Mouse (Mus musculus) C2C12 (cell line): ENCODE results near the gene Anpep. TPM values are rescaled to one million over a fixed set of nuclear protein-coding genes. Genes with fewer than 3 reads are reported as not detected.

Experiments used
- H3K27me3 ChIP-seq: one replicate; pipeline ENCODE4 v1.6.1; 2011; ENCODE audit not compliant: control insufficient read depth, insufficient read depth, insufficient read length
- H3K36me3 ChIP-seq: one replicate; pipeline ENCODE4 v1.6.1; 2011; ENCODE audit not compliant: control insufficient read depth, insufficient read depth
- H3K4me3 ChIP-seq: one replicate; pipeline ENCODE4 v1.5.1; 2011; ENCODE audit warnings: mild to moderate bottlenecking, control low read depth; ENCODE audit not compliant: poor library complexity, insufficient read depth, severe bottlenecking
- H3K79me2 ChIP-seq: one replicate; pipeline ENCODE4 v1.6.1; 2011; ENCODE audit not compliant: control insufficient read depth, insufficient read depth
- H3K79me3 ChIP-seq: one replicate; pipeline ENCODE4 v1.6.1; 2011; ENCODE audit warnings: low read depth, control low read depth
- H3ac ChIP-seq: one replicate; pipeline ENCODE3; 2011; ENCODE audit warnings: low read depth; ENCODE audit not compliant: control insufficient read depth, insufficient read length
- CEBPB ChIP-seq: IDR thresholded peaks from one replicate; pipeline ENCODE4 v1.6.1; 2011; ENCODE audit warnings: low read depth, mild to moderate bottlenecking, control low read depth, moderate library complexity
- CTCF ChIP-seq: IDR thresholded peaks from one replicate; pipeline ENCODE4 v1.5.1; 2011; ENCODE audit not compliant: control insufficient read depth, insufficient read depth, insufficient read length
- FOSL1 ChIP-seq: IDR thresholded peaks from one replicate; pipeline ENCODE4 v1.8.0; 2011; ENCODE audit warnings: mild to moderate bottlenecking, low read length; ENCODE audit not compliant: poor library complexity, insufficient read depth, severe bottlenecking
- MAX ChIP-seq: IDR thresholded peaks from one replicate; pipeline ENCODE4 v1.6.1; 2011; ENCODE audit warnings: mild to moderate bottlenecking, control low read depth
- MYOD1 ChIP-seq: IDR thresholded peaks from one replicate; pipeline ENCODE4 v1.6.1; 2011; ENCODE audit warnings: low read depth; ENCODE audit not compliant: control insufficient read depth, insufficient read length
- MYOG ChIP-seq: IDR thresholded peaks from one replicate; pipeline ENCODE4 v1.6.1; 2011; ENCODE audit not compliant: control insufficient read depth, insufficient read length; ENCODE audit errors: extremely low read depth
- USF1 ChIP-seq: IDR thresholded peaks from one replicate; pipeline ENCODE4 v1.6.1; 2011; ENCODE audit warnings: low read depth, mild to moderate bottlenecking, control low read depth, moderate library complexity
- polyA plus RNA-seq: library from polyadenylated mRNA; unstranded; fragments of >200 nt; fragmentation: generic; extraction: Trizol; gene quantifications from one replicate; pipeline ENCODE4 v1.2.1, GENCODE M21; 2012; ENCODE audit warnings: missing spikeins

The Anpep gene
- polyA plus RNA-seq, 1 experiment, result 26.5 TPM

GRCm38 (mm10) chr7:79831145-79831544, 29.7 kb downstream of the Anpep start:
- peaks cover 6% of the 10 kb centered on the region for H3K36me3 ChIP-seq

GRCm38 (mm10) chr7:79828341-79828740, 32.5 kb downstream of the Anpep start:
- Histone ChIP-seq H3K79me2 (no peaks in the 10 kb centered on the region), H3K79me3 (no peaks in the 10 kb centered on the region), H3K27me3 (no peaks in the 10 kb centered on the region), H3K4me3 (no peak overlapping the region), H3K36me3 (peaks cover 9% of the 10 kb centered on the region), H3ac (no peak overlapping the region)
- TF ChIP-seq USF1, result no peak
- no peak for TF ChIP-seq CTCF
- no peak for TF ChIP-seq CEBPB
- TF ChIP-seq MYOG, result no peak
- TF ChIP-seq FOSL1, result no peak
- TF ChIP-seq MYOD1, result no peak
- TF ChIP-seq MAX, result no peak

More at GRCm38 (mm10) chr7:79831145-79831544, 29.7 kb downstream of the Anpep start:
- Histone ChIP-seq H3K27me3 (no peaks in the 10 kb centered on the region), H3ac (no peak overlapping the region), H3K79me3 (no peaks in the 10 kb centered on the region), H3K79me2 (no peaks in the 10 kb centered on the region), H3K4me3 (no peak overlapping the region)
- TF ChIP-seq USF1 (no peak), MAX (no peak), MYOG (no peak), CTCF (no peak), FOSL1 (no peak), MYOD1 (no peak), CEBPB (no peak)

- no peaks in the 10 kb centered on the region for H3K79me2 ChIP-seq
Observed at GRCm38 (mm10) chr7:79822092-79822695, 38.7 kb downstream of the Anpep start.

GRCm38 (mm10) chr7:79819996-79820395, 40.9 kb downstream of the Anpep start:
- Histone ChIP-seq H3K27me3 (no peaks in the 10 kb centered on the region), H3K79me3 (no peaks in the 10 kb centered on the region), H3K36me3 (peaks cover 4% of the 10 kb centered on the region), H3ac (no peak overlapping the region), H3K4me3 (no peak overlapping the region), H3K79me2 (no peaks in the 10 kb centered on the region)
- TF ChIP-seq MYOD1 (no peak), CEBPB (no peak), USF1 (no peak), CTCF (no peak), FOSL1 (no peak), MYOG (no peak), MAX (no peak)

More at GRCm38 (mm10) chr7:79822092-79822695, 38.7 kb downstream of the Anpep start:
- H3K36me3 ChIP-seq, result peaks cover 9% of the 10 kb centered on the region
- H3K4me3 ChIP-seq, result no peak overlapping the region
- TF ChIP-seq MYOG (no peak), MAX (no peak), CEBPB (no peak), CTCF (no peak), USF1 (no peak), MYOD1 (no peak), FOSL1 (no peak)
- no peak overlapping the region for H3ac ChIP-seq
- H3K79me3 ChIP-seq, result no peaks in the 10 kb centered on the region
- no peaks in the 10 kb centered on the region for H3K27me3 ChIP-seq

GRCm38 (mm10) chr7:79819515-79819914, 41.3 kb downstream of the Anpep start:
- Histone ChIP-seq H3K36me3 (peaks cover 4% of the 10 kb centered on the region), H3K27me3 (no peaks in the 10 kb centered on the region), H3K4me3 (no peak overlapping the region), H3ac (no peak overlapping the region), H3K79me3 (no peaks in the 10 kb centered on the region), H3K79me2 (no peaks in the 10 kb centered on the region)
- no peak for TF ChIP-seq MAX
- TF ChIP-seq CTCF, result no peak
- no peak for TF ChIP-seq CEBPB
- no peak for TF ChIP-seq FOSL1
- no peak for TF ChIP-seq MYOD1
- TF ChIP-seq MYOG, result no peak
- TF ChIP-seq USF1, result no peak

- H3K79me2 ChIP-seq, result no peaks in the 10 kb centered on the region
- H3K27me3 ChIP-seq, result no peaks in the 10 kb centered on the region
- H3ac ChIP-seq, result no peak overlapping the region
- no peak overlapping the region for H3K4me3 ChIP-seq
- no peaks in the 10 kb centered on the region for H3K79me3 ChIP-seq
- H3K36me3 ChIP-seq, result peaks cover 4% of the 10 kb centered on the region
- no peak for TF ChIP-seq USF1
Observed at GRCm38 (mm10) chr7:79818321-79818720, 42.5 kb downstream of the Anpep start.
